Mouse (Mus musculus): ENCODE data around the gene Hist1h4a. TPM values are rescaled to one million over a fixed set of nuclear protein-coding genes. Genes with fewer than 3 reads are reported as not detected.
"Not testable (repeated sequence)": the region's sequence is repeated elsewhere in the genome, so short reads cannot be mapped to it uniquely, and the experiment has no call there.

The Hist1h4a gene
- 1 to 10 TPM in 1 of 2 experiments, not detected in 1; 3.1 TPM for polyA plus RNA-seq (2017; shearing (Covaris generic))

DNA sequence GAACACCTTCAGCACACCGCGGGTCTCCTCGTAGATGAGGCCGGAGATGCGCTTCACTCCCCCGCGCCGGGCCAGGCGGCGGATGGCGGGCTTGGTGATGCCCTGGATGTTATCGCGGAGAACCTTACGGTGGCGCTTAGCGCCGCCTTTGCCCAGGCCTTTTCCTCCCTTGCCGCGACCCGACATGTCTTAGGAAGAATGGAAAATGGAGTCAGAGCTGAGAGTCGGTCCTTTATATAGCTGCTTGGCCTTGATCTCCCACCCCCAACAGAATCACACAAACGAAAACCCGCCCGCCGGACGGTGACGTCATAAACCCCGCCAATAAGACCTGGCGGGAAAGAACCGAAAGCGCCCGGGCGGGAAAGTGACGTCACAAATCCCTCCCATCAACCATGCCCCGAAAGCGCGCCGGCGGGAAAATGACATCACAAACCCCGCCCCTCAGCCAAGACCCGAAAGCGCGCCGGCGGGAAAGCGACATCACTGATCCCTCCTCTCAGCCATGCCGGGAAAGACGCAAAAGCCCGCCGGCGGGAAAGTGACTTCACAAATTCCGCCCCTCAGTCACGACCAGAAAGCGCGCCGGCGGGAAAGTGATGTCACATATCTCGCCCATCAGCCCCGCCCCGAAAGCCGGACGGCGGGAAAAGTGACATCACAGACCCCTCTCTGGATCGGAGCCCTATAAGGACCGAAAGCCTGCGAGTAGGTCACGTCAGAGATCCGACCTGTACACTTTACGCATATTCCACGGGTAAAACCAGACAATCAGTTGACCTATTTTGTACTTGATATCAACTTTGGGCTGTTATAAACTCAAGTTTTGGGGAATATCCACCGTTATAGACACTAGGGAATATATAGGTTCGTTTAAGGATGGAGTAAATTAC is at the start of gene Hist1h4a:
TSS of gene Hist1h4a (minus strand) at position 259 of the 893 bp plus-strand sequence.
- ATAC-seq = peak; percentile 62

DNA sequence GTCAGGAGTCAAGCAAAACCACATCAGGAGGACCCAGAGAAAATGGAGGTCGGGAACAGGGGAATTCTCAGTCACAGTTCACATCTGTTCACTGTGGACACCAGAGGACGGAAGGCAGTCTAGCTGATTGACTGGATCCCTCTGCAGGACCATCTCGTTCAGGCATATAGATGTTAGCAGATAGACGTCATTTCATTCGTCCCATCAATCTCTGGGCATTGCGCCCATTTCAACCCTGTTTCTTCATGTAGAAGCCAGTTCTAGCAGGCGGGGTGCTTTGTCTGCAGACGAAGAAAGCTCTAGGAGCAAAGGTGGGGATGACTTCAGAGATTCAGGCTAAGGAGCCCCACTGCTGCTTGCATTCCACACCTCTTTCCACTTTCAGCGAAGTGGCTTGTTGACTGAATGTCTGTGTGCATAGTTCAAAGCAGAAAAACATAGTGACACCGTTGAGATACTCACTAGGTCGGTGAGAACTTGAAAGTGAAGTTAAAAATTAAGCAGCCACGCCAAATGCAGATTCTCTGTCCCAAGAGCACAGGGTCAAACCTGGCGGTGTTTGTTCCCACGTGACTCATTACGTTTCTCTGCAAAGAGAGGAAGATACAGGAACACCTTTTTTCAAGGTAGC is 45.5 kb upstream of the Hist1h4a start, which contains the start of gene Slc17a2:
TSS of gene Slc17a2 (plus strand) at position 572 of the 631 bp plus-strand sequence.
- no peak for ATAC-seq

DNA sequence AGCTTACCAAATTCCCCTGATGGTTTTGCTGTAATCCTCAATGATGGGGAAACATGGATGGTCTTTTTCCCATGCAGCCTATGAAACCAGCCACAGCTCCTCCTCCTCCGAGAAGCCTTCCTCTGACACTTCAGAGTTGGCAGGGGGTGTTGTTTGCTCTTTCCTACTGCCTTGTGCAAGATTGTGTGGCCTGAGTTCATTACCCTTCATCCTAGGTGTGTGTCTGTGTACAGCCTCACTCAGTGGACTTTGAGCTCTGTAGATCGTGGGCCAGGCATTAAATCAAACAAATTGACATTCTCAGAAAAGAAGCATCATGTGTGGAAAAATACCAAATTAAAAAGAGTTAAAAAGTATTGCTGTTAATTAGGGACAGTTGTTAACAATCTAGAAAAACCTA is 43.5 kb upstream of the Hist1h4a start:
- ATAC-seq = no peak

DNA sequence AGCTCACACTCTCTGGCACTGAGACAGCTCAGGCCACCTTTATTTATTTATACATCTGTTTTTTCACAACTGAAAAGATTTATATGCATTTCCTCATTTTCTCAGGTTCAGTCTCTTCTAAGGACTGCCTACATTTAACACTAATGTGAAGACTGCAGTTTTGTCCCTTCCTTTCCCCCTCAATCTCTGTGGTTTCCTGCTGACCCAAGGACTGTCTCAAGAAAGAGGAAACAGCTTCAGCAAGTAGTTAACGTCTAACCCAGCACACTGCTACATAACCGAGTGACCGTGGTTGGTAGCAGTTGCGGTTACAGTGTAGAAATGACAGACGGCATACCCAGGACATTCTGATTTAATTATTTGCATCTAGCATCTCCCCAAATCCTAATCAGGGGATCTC is 38.4 kb upstream of the Hist1h4a start:
- no peak for ATAC-seq

DNA sequence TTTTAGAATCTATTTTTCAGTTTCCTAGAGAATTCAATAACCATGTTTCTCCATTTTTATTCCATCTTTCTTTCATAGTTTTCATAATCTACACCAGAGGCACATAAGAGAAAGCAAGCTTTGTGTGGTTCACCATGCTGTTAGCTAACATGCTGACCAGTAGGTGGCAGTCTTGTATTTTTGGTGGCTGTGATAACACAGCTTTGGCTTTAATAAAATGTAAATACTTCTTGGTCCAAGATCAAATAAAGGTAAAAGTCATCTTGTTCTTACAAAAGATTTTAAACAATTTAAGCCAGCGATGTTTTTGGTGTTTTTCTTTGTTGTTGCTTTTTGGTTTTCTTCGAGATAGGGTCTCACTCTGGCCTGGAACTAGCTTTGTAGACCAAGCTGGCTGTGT is 31.5 kb upstream of the Hist1h4a start:
- no peak for ATAC-seq

DNA sequence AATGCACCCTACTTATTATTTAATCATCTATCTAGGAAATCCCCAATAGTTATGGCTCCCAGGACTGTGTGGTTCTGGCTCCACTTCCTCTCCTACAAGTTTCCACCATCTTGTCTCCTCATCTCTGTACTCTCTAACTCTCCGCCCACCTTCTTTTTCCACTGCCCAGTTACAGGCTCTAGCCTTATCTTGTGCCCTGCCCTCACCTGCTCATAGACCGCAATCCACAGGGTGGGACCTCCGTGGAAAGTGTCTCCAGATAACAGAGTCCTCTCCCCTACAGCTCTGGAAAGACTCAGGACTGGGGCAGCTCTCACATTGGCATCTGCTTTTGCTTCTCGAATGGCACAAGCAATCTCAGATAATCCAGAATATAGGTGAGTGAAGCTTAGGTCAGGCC is 18.0 kb upstream of the Hist1h4a start:
- ATAC-seq = no peak

DNA sequence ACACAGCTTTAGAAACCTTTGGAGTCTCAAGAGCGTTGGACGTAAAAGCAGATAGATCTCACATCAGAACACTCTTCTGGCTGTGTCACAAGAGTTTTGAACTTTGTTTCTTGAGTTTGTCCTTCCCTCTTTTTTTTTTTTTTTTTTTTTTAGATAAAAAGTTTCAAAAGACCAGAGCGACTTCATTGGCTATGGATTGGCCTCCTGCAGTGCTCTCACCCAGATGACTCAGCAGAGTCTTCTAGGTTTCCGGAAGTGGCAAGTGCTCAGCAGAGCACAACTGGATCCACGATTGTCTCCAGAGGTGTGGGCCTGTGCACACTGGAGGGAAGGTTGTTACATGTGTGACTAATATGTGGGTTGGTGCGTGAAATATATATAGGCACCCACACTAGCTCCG is 17.3 kb upstream of the Hist1h4a start:
- ATAC-seq = no peak

DNA sequence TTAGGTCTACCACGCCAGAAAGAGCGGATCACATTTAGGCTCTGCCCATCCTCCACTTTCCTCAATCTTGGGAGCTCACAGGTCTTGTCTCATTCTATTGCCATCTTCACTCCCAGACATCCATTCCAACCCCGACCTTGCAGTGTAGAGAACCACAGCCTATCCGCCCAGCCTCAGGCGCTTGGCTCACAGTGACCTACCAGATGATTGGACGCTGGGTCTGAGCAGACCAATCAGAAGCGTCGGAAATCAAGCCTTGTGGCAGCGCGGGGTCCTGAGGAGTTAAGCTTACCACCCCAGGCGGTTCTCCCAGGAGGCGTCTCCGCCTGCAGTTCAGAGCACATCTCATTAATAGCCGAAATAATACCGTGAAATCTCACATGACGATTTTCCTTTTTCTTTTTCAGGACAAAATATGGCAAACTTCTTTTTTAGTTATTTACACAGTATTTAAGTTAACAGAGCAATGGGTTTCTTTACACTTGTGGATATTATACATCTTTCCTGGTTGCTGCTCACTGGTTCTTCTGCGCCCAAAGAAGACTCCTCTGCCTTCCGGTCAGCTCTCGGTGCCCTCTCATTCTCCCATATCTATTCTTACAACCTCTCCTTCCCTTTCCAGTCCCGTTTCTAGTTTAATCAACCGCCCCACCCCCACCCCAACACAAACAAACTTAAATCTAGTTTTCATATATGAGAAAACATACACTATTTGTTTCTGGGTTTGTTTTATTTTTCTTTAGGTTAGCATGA is 11.7 kb upstream of the Hist1h4a start:
- ATAC-seq = no peak

DNA sequence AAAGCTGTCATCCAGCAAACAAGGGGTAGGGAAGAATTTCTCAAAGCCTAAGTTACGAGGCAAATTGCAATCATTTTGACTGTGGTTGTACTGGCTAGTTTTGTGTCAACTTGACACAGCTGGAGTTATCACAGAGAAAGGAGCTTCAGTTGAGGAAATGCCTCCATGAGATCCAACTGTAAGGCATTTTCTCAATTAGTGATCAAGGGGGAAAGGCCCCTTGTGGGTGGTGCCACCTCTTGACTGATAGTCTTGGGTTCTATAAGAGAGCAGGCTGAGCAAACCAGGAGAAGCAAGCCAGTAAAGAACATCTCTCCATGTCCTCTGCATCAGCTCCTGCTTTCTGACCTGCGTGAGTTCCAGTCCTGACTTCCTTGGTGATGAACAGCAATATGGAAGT is 8.6 kb upstream of the Hist1h4a start, which contains the start of gene Trim38:
TSS of gene Trim38 (plus strand) at position 301 of the 400 bp plus-strand sequence.
- ATAC-seq = not testable (repeated sequence)

DNA sequence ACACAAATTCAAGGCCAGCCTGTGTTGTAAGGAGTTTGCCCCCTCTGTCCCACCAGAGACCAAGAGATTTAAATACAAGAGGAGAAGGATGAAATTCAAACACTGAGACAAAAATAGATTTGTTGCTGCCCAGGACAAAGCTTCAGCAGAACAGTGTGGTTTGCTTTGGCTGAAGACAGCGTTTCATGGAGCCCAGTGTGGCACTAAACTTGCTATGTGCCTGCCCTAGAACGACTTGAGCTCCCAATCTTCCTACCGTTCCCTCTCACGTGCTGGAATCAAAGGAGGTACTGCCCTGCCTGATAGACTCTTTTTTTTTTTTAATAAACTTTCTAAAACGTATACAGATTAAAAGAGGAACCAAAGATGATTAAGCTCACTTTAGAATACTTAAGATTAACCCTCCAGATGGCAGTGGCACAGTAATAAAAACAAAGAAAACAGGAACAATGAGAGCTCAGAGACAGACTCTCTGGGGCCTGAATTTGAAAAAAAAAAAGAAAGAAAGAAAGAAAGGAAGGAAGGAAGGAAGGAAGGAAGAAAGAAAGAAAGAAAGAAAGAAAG is 7.9 kb upstream of the Hist1h4a start:
- ATAC-seq = no peak

DNA sequence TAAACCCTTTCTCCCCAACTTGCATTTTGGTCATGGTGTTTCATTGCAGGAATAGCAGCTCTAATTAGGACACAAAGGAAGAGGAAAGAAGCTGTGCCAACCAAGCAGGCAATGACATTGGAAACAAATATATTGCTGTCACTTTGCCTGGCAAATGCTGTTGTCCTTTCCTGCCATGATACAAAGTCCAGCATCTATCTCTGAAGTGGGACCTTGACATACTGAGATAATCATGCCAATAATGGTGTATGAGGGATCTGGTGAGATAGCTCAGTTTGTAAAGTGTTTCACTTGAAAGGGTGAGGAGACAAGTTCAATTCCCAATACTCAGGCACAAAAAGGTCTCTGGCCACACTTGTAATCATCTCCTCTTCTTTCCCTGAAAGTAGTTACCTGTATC is 5.7 kb upstream of the Hist1h4a start:
- ATAC-seq = no peak

DNA sequence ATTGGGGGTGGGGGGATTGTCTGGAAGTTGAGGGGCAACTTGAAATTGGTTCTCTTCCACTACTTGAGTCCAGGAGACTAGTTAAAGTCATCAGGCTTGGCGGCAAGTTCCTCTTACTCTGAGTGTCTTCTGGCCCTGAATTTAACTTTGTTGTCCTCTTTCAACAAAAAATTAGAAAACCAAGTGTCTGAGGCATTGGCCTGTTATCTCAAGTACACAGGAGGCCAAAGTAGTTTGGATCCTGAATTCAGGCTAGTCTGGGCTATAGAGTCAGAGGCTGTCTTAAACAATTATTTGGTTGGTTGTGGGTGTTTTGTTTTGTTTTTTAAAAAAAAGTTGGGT is 4.1 kb upstream of the Hist1h4a start:
- ATAC-seq = no peak

DNA sequence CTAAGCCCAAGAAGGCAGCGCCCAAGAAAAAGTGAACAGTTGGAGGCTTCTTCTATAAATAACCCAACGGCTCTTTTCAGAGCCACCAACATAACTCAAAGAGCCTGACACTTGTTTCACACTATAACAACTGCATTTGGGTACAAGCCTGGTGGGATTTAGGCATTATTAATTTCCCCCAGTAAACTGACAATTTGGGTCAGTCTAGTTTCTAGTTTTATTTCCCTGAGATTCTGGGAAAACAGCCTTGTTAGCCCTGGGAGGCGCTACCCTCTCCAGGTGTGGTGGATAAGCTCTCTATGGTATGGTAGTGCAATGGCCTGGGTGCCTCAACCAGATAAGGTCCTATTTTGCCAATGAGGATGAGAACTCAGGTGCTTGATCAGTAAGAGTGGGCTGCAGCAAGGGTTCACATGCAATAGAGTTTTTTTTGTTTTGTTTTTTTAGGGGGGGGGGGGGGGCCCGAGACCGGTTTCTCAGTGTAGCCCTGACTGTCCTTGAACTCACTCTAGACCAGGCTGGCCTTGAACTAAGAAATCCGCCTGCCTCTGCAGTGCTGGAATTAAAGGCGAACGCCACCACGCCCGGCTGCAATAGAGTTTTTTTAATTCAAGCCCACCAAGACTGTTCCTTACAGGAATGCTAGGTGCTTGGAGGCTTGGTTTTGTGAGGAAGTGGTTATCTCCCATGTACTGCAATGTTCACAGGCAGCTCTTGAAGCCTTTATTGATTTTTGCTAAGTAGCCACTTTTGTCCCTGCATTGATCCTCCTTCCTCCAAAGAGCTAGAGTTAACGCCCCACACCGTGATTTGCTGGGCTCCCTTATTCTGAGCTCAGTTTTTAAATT is 3.5 kb upstream of the Hist1h4a start:
- ATAC-seq = no peak

DNA sequence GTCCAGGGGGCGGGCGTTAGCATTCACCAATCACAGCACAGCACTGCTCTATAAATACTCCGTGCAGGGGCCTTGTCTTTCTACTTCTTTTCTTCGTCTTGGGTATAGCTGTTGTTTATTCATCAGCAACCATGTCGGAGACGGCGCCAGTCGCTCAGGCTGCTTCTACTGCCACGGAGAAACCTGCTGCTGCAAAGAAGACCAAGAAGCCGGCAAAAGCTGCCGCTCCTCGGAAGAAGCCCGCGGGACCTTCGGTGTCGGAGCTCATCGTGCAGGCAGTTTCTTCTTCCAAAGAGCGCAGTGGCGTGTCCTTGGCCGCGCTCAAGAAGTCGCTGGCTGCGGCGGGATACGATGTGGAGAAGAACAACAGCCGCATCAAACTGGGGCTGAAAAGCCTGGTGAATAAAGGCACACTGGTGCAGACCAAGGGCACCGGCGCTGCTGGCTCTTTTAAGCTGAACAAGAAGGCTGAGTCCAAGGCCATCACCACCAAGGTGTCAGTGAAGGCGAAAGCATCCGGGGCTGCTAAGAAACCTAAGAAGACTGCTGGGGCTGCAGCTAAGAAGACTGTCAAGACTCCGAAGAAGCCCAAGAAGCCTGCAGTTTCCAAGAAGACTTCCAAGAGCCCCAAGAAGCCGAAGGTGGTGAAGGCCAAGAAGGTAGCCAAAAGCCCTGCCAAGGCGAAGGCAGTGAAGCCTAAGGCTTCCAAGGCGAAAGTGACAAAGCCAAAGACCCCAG is 2.7 kb upstream of the Hist1h4a start, which contains the start of gene Hist1h1a:
TSS of gene Hist1h1a (plus strand) at position 81 of the 738 bp plus-strand sequence.
- ATAC-seq = peak; percentile 37

DNA sequence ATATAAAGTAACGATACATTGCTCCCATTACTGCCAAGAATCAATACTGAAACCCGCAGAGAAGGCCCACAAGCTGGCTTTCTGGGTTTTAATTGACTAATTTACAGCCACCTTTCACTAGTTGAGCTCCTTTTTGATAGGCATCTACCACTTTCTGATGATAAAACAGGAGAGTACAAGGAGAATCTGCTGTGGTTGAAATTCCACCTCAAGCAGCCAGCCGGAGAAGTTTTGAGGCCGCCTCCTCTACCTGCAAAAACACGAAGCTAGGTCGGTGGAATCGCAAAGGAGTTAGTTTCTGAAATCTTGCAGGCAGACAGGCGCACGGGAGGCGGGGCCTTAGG is 2.2 kb upstream of the Hist1h4a start:
- no peak for ATAC-seq

DNA sequence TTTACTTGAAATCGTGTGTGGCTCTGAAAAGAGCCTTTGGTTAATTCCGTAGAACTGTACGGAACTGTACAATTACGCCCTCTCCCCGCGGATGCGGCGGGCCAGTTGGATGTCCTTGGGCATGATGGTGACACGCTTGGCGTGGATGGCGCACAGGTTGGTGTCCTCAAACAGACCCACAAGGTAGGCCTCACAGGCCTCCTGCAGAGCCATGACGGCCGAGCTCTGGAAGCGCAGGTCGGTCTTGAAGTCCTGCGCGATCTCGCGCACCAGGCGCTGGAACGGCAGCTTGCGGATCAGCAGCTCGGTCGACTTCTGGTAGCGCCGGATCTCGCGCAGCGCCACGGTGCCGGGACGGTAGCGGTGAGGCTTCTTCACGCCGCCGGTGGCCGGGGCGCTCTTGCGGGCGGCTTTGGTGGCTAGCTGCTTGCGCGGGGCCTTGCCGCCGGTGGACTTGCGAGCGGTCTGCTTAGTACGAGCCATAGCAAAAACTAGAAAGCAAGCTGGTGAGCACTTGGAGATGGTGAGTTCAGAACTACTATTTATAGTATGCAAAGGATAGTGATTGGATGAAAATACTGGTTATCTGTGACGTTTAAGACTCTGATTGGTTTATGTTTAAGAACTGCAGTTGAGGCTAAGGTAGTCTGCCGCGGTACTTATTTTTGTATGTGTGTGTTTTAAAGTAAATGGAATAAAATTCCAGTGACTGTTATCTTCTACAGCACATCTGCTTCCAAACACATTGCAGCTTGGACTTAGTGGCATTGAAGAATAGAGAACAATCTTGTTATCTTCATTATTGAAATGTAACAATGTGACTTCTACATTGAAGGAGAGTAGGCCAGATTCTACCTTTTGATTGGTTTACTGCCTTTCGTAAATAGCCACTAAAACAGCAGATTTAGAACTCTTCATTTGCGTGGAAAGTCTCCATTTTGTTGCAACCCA is 1.1 kb upstream of the Hist1h4a start, which contains the start of gene Hist1h3a:
TSS of gene Hist1h3a (minus strand) at position 516 of the 951 bp plus-strand sequence.
- peak; percentile 68 for ATAC-seq

DNA sequence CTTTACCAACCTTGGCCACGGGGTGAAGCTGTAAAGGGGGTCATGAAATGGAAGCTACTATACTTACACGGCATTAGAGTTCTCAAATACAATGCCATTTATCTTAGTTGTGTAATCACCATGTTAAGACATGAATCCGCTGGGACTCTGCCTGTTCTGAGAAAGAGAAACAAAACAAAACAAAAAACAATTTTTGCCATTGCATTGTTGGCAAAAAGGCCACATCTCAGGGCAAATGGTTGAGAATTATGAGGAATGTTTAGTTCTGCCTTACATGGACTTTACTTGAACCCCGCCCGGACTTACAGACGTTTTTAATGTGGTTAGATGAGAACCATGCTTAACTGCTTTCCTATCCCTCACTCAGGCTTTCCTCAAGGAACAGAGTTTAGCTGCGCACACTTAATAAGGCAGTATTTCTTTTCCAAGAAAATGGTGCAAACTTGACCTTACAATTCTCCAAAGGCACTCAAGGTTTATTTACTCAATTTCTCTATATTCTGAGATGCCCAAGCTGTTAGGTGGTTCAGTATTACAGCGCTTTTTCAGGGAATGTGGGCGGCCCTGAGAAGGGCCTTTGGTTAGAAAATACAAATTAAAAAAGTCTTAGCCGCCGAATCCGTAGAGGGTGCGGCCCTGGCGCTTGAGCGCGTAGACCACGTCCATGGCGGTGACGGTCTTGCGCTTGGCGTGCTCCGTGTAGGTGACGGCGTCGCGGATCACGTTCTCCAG is 624 bp downstream of the Hist1h4a start:
- ATAC-seq = no peak

DNA sequence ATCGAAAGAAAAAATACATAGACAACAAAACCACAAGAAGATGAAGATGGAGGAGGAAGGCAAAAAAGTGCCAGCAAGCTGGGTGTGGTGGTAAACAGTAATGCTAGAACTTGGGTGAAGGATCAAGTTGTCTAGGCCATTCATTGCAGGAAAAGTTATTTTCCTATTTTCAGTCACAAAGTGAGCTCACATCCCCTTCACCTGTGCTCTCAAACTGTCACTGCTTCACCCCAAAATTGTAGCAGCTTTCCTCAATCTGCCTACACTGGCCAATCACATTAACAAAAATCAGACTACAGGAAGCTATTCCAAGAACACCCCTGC is 1.2 kb downstream of the Hist1h4a start:
- no peak for ATAC-seq

DNA sequence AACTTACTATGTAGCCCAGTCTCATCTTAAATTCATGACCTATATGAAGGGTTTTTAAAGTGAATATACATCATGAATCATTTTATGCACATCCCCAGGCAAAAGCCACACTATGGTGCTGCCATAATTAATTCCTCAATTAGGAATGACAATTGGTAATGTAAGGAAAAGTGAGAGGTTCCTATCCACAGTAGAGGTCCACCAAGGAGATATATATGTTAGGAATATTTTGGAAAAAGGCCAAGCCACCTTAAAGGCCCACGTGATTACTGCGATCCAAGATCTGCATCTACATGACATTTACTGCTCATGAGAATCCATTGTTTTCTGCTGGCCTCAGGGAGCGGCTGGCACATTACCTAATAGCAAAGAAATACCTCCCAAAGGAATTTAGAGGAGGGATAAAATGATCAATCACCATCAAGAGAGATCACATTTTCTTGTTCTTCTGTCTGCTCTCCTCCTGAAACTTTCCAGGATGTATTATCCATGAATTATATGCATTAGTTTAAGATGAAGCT is 1.7 kb downstream of the Hist1h4a start:
- no peak for ATAC-seq

All from activated CD4-positive, CD25-positive, alpha-beta regulatory T cell, adult 4 months (primary cell).